Mouse (Mus musculus) embryonic fibroblast, embryonic 13.5 days (primary cell): ENCODE results near the gene Aldoc. TPM values are rescaled to one million over a fixed set of nuclear protein-coding genes. Genes with fewer than 3 reads are reported as not detected.

Experiments
- H3K27ac ChIP-seq: 2 replicates; pipeline ENCODE4 v1.5.1; 2012; ENCODE audit warnings: low read length, control low read depth, inconsistent platforms; ENCODE audit not compliant: insufficient read depth
- H3K4me1 ChIP-seq: 2 replicates; pipeline ENCODE4 v1.6.1; 2011; ENCODE audit warnings: low read length; ENCODE audit not compliant: control insufficient read depth, insufficient read depth
- H3K4me3 ChIP-seq: 2 replicates; pipeline ENCODE4 v1.5.1; 2011; ENCODE audit warnings: mild to moderate bottlenecking, control low read depth, low read length; ENCODE audit not compliant: insufficient read depth
- CTCF ChIP-seq: IDR thresholded peaks from 2 replicates; pipeline ENCODE4 v1.5.1; 2011; ENCODE audit warnings: mild to moderate bottlenecking, control low read depth, low read length, moderate library complexity, borderline replicate concordance; ENCODE audit not compliant: insufficient read depth
- POLR2A ChIP-seq: IDR thresholded peaks from 2 replicates; pipeline ENCODE4 v1.6.1; 2011; ENCODE audit warnings: low read depth, mild to moderate bottlenecking, control low read depth, low read length, moderate library complexity
- polyA plus RNA-seq: library from polyadenylated mRNA; stranded (reverse); fragments of >200 nt; gene quantifications from 2 replicates; pipeline ENCODE4 v1.2.4, GENCODE M21; 2011; ENCODE audit warnings: low read depth; ENCODE audit not compliant: missing spikeins, insufficient read length

Aldoc gene
- polyA plus RNA-seq, 1 experiment, result 5.3 TPM

GRCm38 (mm10) chr11:78358330-78359007, 35.7 kb downstream of the Aldoc start:
- Histone ChIP-seq H3K27ac (no peak overlapping the region), H3K4me1 (no peaks in the 10 kb centered on the region), H3K4me3 (no peak overlapping the region)
- peak; percentile 43; the same call in 1 of the 2 replicates for TF ChIP-seq CTCF
- no peak for TF ChIP-seq POLR2A

GRCm38 (mm10) chr11:78360125-78360788, 37.5 kb downstream of the Aldoc start:
- Histone ChIP-seq H3K4me3 (0 out of 2 replicates have a peak overlapping the region, but pooled peaks have one; percentile 5), H3K27ac (no peak overlapping the region), H3K4me1 (0 out of 2 replicates have a peak, but pooled peaks cover 6% of the 10 kb centered on the region)
- TF ChIP-seq CTCF, result peak; percentile 60
- no peak for TF ChIP-seq POLR2A

- TF ChIP-seq CTCF (no peak), POLR2A (no peak)
- H3K4me3 ChIP-seq, result no peak overlapping the region
- 0 out of 2 replicates have a peak, but pooled peaks cover 6% of the 10 kb centered on the region for H3K4me1 ChIP-seq
- no peak overlapping the region for H3K27ac ChIP-seq
Measured at GRCm38 (mm10) chr11:78360789-78361131, 38.0 kb downstream of the Aldoc start.

GRCm38 (mm10) chr11:78363309-78364007, 40.7 kb downstream of the Aldoc start:
- no peak for TF ChIP-seq POLR2A
- no peak for TF ChIP-seq CTCF
- 0 out of 2 replicates have a peak, but pooled peaks cover 6% of the 10 kb centered on the region for H3K4me1 ChIP-seq
- peak overlapping the region; percentile 69 for H3K27ac ChIP-seq
- no peak overlapping the region for H3K4me3 ChIP-seq

GRCm38 (mm10) chr11:78364103-78364502, 41.3 kb downstream of the Aldoc start:
- Histone ChIP-seq H3K4me1 (0 out of 2 replicates have a peak, but pooled peaks cover 6% of the 10 kb centered on the region), H3K27ac (peak overlapping the region; percentile 69), H3K4me3 (no peak overlapping the region)
- TF ChIP-seq CTCF (no peak), POLR2A (no peak)

- TF ChIP-seq POLR2A, result no peak
- no peak for TF ChIP-seq CTCF
- H3K27ac ChIP-seq, result no peak overlapping the region
- 0 out of 2 replicates have a peak, but pooled peaks cover 12% of the 10 kb centered on the region for H3K4me1 ChIP-seq
- H3K4me3 ChIP-seq, result no peak overlapping the region
Measured at GRCm38 (mm10) chr11:78367456-78368225, 44.9 kb downstream of the Aldoc start.

GRCm38 (mm10) chr11:78370389-78370788, 47.6 kb downstream of the Aldoc start:
- peak overlapping the region; percentile 91 for H3K27ac ChIP-seq
- H3K4me3 ChIP-seq, result no peak overlapping the region
- H3K4me1 ChIP-seq, result 0 out of 2 replicates have a peak, but pooled peaks cover 6% of the 10 kb centered on the region
- no peak for TF ChIP-seq CTCF
- no peak for TF ChIP-seq POLR2A

GRCm38 (mm10) chr11:78371711-78372110, 48.9 kb downstream of the Aldoc start:
- H3K4me1 ChIP-seq, result 0 out of 2 replicates have a peak, but pooled peaks cover 6% of the 10 kb centered on the region
- no peak overlapping the region for H3K27ac ChIP-seq
- no peak overlapping the region for H3K4me3 ChIP-seq
- TF ChIP-seq CTCF, result no peak
- no peak for TF ChIP-seq POLR2A

- no peak for TF ChIP-seq CTCF
- TF ChIP-seq POLR2A, result no peak
- no peak overlapping the region for H3K27ac ChIP-seq
- 0 out of 2 replicates have a peak, but pooled peaks cover 6% of the 10 kb centered on the region for H3K4me1 ChIP-seq
- H3K4me3 ChIP-seq, result no peak overlapping the region
Measured at GRCm38 (mm10) chr11:78372166-78372565, 49.4 kb downstream of the Aldoc start.
